Mouse (Mus musculus): ENCODE measurements at regions not wholly inside any gene's neighbourhood (a gene's known extent, or its start where the extent isn't known, plus 50 kb on each side); places are given as distances from the start of the nearest gene placed in this dataset.

- no peaks in the 10 kb centered on the region for H3K4me1 ChIP-seq (ENCODE audit: insufficient read depth, low read length)
- H3K27ac ChIP-seq (ENCODE audit: low read depth, low read length) = no peak overlapping the region
- 50% methylated on average over 3 of the region's 3 CpGs for WGBS
- H3K36me3 ChIP-seq (ENCODE audit: insufficient read depth, low read length) = no peaks in the 10 kb centered on the region
- H3K4me3 ChIP-seq (ENCODE audit: low read depth, low read length) = no peak overlapping the region
- TF ChIP-seq CTCF (IDR thresholded peaks at IDR 0.05) = no peak
- no peaks in the 10 kb centered on the region for H3K9me3 ChIP-seq (ENCODE audit: low read length)
- DNase-seq (ENCODE audit: low spot score) (no peak), ATAC-seq (ENCODE audit: low FRiP score) (no peak)
- no peaks in the 10 kb centered on the region for H3K27me3 ChIP-seq (ENCODE audit: insufficient read depth, low read length)
- H3K9ac ChIP-seq (replicated peaks; ENCODE audit: low read length, poor library complexity, severe bottlenecking) = no peak overlapping the region
- H3K4me2 ChIP-seq (ENCODE audit: low read depth, low read length, poor library complexity, severe bottlenecking) = no peak overlapping the region
Measured at GRCm38 (mm10) chr3:116197966-116198365, 55.3 kb downstream of the Gpr88 start.

GRCm38 (mm10) chr3:116194701-116195100, 58.6 kb downstream of the Gpr88 start:
- WGBS = 87% methylated on average over 3 of the region's 3 CpGs
- H3K9ac ChIP-seq (replicated peaks; ENCODE audit: low read length, poor library complexity, severe bottlenecking) = no peak overlapping the region
- H3K4me3 ChIP-seq (ENCODE audit: low read depth, low read length) = no peak overlapping the region
- no peaks in the 10 kb centered on the region for H3K4me1 ChIP-seq (ENCODE audit: insufficient read depth, low read length)
- no peak for ATAC-seq (ENCODE audit: low FRiP score)
- no peak for DNase-seq (ENCODE audit: low spot score)
- no peaks in the 10 kb centered on the region for H3K9me3 ChIP-seq (ENCODE audit: low read length)
- no peak overlapping the region for H3K27ac ChIP-seq (ENCODE audit: low read depth, low read length)
- H3K27me3 ChIP-seq (ENCODE audit: insufficient read depth, low read length) = no peaks in the 10 kb centered on the region
- no peak overlapping the region for H3K4me2 ChIP-seq (ENCODE audit: low read depth, low read length, poor library complexity, severe bottlenecking)
- TF ChIP-seq CTCF (IDR thresholded peaks at IDR 0.05) = no peak
- H3K36me3 ChIP-seq (ENCODE audit: insufficient read depth, low read length) = no peaks in the 10 kb centered on the region

GRCm38 (mm10) chr3:116191261-116191660, 61.8 kb upstream of the Vcam1 start:
- Histone ChIP-seq H3K27ac (ENCODE audit: low read depth, low read length) (no peak overlapping the region), H3K9me3 (ENCODE audit: low read length) (no peaks in the 10 kb centered on the region), H3K27me3 (ENCODE audit: insufficient read depth, low read length) (no peaks in the 10 kb centered on the region), H3K36me3 (ENCODE audit: insufficient read depth, low read length) (no peaks in the 10 kb centered on the region), H3K4me2 (ENCODE audit: low read depth, low read length, poor library complexity, severe bottlenecking) (no peak overlapping the region), H3K9ac (replicated peaks; ENCODE audit: low read length, poor library complexity, severe bottlenecking) (no peak overlapping the region), H3K4me3 (ENCODE audit: low read depth, low read length) (no peak overlapping the region), H3K4me1 (ENCODE audit: insufficient read depth, low read length) (no peaks in the 10 kb centered on the region)
- ATAC-seq (ENCODE audit: low FRiP score) (no peak), DNase-seq (ENCODE audit: low spot score) (no peak)
- 85% methylated on average over 6 of the region's 6 CpGs for WGBS
- no peak for TF ChIP-seq CTCF (IDR thresholded peaks at IDR 0.05)

- WGBS = 62% methylated on average over 2 of the region's 2 CpGs
- peak; percentile 42 for DNase-seq (ENCODE audit: low spot score)
- no peak for ATAC-seq (ENCODE audit: low FRiP score)
Measured at GRCm38 (mm10) chr3:116190727-116191126, 61.2 kb upstream of the Vcam1 start.

GRCm38 (mm10) chr3:116189363-116190100, 60.0 kb upstream of the Vcam1 start:
- H3K4me2 ChIP-seq (ENCODE audit: low read depth, low read length, poor library complexity, severe bottlenecking) = no peak overlapping the region
- ATAC-seq (ENCODE audit: low FRiP score) = no peak
- no peak for TF ChIP-seq CTCF (IDR thresholded peaks at IDR 0.05)
- WGBS = 92% methylated on average over 6 of the region's 6 CpGs
- H3K9ac ChIP-seq (replicated peaks; ENCODE audit: low read length, poor library complexity, severe bottlenecking) = no peak overlapping the region
- no peak overlapping the region for H3K27ac ChIP-seq (ENCODE audit: low read depth, low read length)
- DNase-seq (ENCODE audit: low spot score) = no peak
- no peak overlapping the region for H3K4me3 ChIP-seq (ENCODE audit: low read depth, low read length)
- H3K9me3 ChIP-seq (ENCODE audit: low read length) = no peaks in the 10 kb centered on the region
- H3K4me1 ChIP-seq (ENCODE audit: insufficient read depth, low read length) = no peaks in the 10 kb centered on the region
- no peaks in the 10 kb centered on the region for H3K27me3 ChIP-seq (ENCODE audit: insufficient read depth, low read length)
- no peaks in the 10 kb centered on the region for H3K36me3 ChIP-seq (ENCODE audit: insufficient read depth, low read length)

More at GRCm38 (mm10) chr3:116190727-116191126, 61.2 kb upstream of the Vcam1 start:
- no peak overlapping the region for H3K4me3 ChIP-seq (ENCODE audit: low read depth, low read length)
- H3K27ac ChIP-seq (ENCODE audit: low read depth, low read length) = no peak overlapping the region
- TF ChIP-seq CTCF (IDR thresholded peaks at IDR 0.05) = no peak
- no peaks in the 10 kb centered on the region for H3K27me3 ChIP-seq (ENCODE audit: insufficient read depth, low read length)
- H3K4me2 ChIP-seq (ENCODE audit: low read depth, low read length, poor library complexity, severe bottlenecking) = no peak overlapping the region
- H3K36me3 ChIP-seq (ENCODE audit: insufficient read depth, low read length) = no peaks in the 10 kb centered on the region
- no peaks in the 10 kb centered on the region for H3K9me3 ChIP-seq (ENCODE audit: low read length)
- no peaks in the 10 kb centered on the region for H3K4me1 ChIP-seq (ENCODE audit: insufficient read depth, low read length)
- no peak overlapping the region for H3K9ac ChIP-seq (replicated peaks; ENCODE audit: low read length, poor library complexity, severe bottlenecking)

- ATAC-seq (ENCODE audit: low FRiP score) (no peak), DNase-seq (ENCODE audit: low spot score) (no peak)
- Histone ChIP-seq H3K9ac (replicated peaks; ENCODE audit: low read length, poor library complexity, severe bottlenecking) (no peak overlapping the region), H3K36me3 (ENCODE audit: insufficient read depth, low read length) (no peaks in the 10 kb centered on the region), H3K4me2 (ENCODE audit: low read depth, low read length, poor library complexity, severe bottlenecking) (no peak overlapping the region), H3K4me1 (ENCODE audit: insufficient read depth, low read length) (no peaks in the 10 kb centered on the region), H3K9me3 (ENCODE audit: low read length) (no peaks in the 10 kb centered on the region), H3K27me3 (ENCODE audit: insufficient read depth, low read length) (no peaks in the 10 kb centered on the region), H3K4me3 (ENCODE audit: low read depth, low read length) (no peak overlapping the region), H3K27ac (ENCODE audit: low read depth, low read length) (no peak overlapping the region)
- no peak for TF ChIP-seq CTCF (IDR thresholded peaks at IDR 0.05)
- whole genome bisulfite sequencing = 91% methylated on average over 7 of the region's 7 CpGs
Measured at GRCm38 (mm10) chr3:116185206-116185605, 55.7 kb upstream of the Vcam1 start.

Measured in midbrain, postnatal 0 days (tissue).